Mouse (Mus musculus) MEL (cell line): ENCODE measurements around the gene Kif7. TPM values are rescaled to one million over a fixed set of nuclear protein-coding genes. Genes with fewer than 3 reads are reported as not detected.
A peak's percentile ranks its signal among the peaks of the same experiment; 100 is the strongest.

Source experiments
- DNase-seq: peaks from one replicate; pipeline ENCODE4 v3.0.0; 2011; ENCODE audit warnings: low read depth, low spot score
- H3K27ac ChIP-seq: 2 replicates; pipeline ENCODE4 v1.5.1; 2012; ENCODE audit warnings: low read depth, mild to moderate bottlenecking, control low read depth, low read length, moderate library complexity; ENCODE audit not compliant: control insufficient read depth
- H3K27me3 ChIP-seq, 2 experiments: fragments of 150-350 bp in 1 of 2; sonication (generic) in 1 of 2; 2 replicates each; pipeline ENCODE4 v1.6.1; 2012; ENCODE audit warnings: low read length in 2 of 2, mild to moderate bottlenecking in 2 of 2, improper control_type of control experiment in 1 of 2, moderate library complexity in 1 of 2; ENCODE audit not compliant: insufficient read depth in 2 of 2, control insufficient read depth in 1 of 2
- H3K36me3 ChIP-seq, 2 experiments: 2 replicates each; pipeline ENCODE4 v1.6.1; 2012 to 2014; ENCODE audit warnings: low read length in 2 of 2, improper control_type of control experiment in 1 of 2, inconsistent platforms in 1 of 2, mild to moderate bottlenecking in 1 of 2; ENCODE audit not compliant: insufficient read depth in 2 of 2, control insufficient read depth in 1 of 2
- H3K4me1 ChIP-seq, 2 experiments: fragments of 150-350 bp in 1 of 2; sonication (generic) in 1 of 2; 2 replicates each; pipeline ENCODE4 v1.6.1; 2012; ENCODE audit warnings: low read length in 2 of 2, improper control_type of control experiment in 1 of 2, mild to moderate bottlenecking in 1 of 2; ENCODE audit not compliant: insufficient read depth in 2 of 2, control insufficient read depth in 1 of 2
- H3K4me3 ChIP-seq, 2 experiments: fragments of 150-350 bp in 1 of 2; sonication (generic) in 1 of 2; 2 replicates each; pipeline ENCODE4 v1.5.1; 2012; ENCODE audit warnings: low read depth in 2 of 2, low read length in 2 of 2, mild to moderate bottlenecking in 2 of 2, moderate library complexity in 2 of 2, control low read depth in 1 of 2, improper control_type of control experiment in 1 of 2; ENCODE audit not compliant: control insufficient read depth in 1 of 2, insufficient read depth in 1 of 2
- H3K79me2 ChIP-seq: 2 replicates; pipeline ENCODE4 v1.6.1; 2012; ENCODE audit warnings: mild to moderate bottlenecking, low read length, moderate library complexity; ENCODE audit not compliant: control insufficient read depth, poor library complexity, insufficient read depth
- H3K9ac ChIP-seq: 2 replicates; pipeline ENCODE4 v1.6.1; 2012; ENCODE audit warnings: low read depth, mild to moderate bottlenecking, control low read depth, low read length, moderate library complexity; ENCODE audit not compliant: control insufficient read depth, poor library complexity, severe bottlenecking
- H3K9me3 ChIP-seq: fragments of 150-350 bp; sonication (generic); replicated peaks from 2 replicates; pipeline ENCODE4 v1.6.1; 2012; ENCODE audit warnings: mild to moderate bottlenecking, low read length, improper control_type of control experiment, moderate library complexity; ENCODE audit not compliant: insufficient read depth
- BHLHE40 ChIP-seq: IDR thresholded peaks from 2 replicates; pipeline ENCODE4 v1.6.1; 2012; ENCODE audit warnings: low read depth, mild to moderate bottlenecking, inconsistent platforms, low read length, improper control_type of control experiment, borderline replicate concordance
- CTCF ChIP-seq, 3 experiments: IDR thresholded peaks in 2 of 3; conservative IDR thresholded peaks in 1 of 3; 2 replicates each; pipeline ENCODE4 v1.5.1; 2011 to 2012; ENCODE audit warnings: low read length in 3 of 3, low read depth in 2 of 3, mild to moderate bottlenecking in 2 of 3, improper control_type of control experiment in 1 of 3, inconsistent platforms in 1 of 3, mixed read lengths in 1 of 3, moderate library complexity in 1 of 3; ENCODE audit not compliant: control insufficient read depth in 1 of 3, insufficient read depth in 1 of 3, poor library complexity in 1 of 3, severe bottlenecking in 1 of 3
- ELF1 ChIP-seq: IDR thresholded peaks from 2 replicates; pipeline ENCODE4 v1.6.1; 2014; ENCODE audit warnings: low read depth, mild to moderate bottlenecking, inconsistent platforms, low read length, improper control_type of control experiment, moderate library complexity
- MAZ ChIP-seq: IDR thresholded peaks from 2 replicates; pipeline ENCODE4 v1.6.1; 2012; ENCODE audit warnings: low read depth, mild to moderate bottlenecking, inconsistent platforms, low read length, improper control_type of control experiment
- MEF2A ChIP-seq: IDR thresholded peaks from 2 replicates; pipeline ENCODE4 v1.6.1; 2014; ENCODE audit warnings: low read depth, mild to moderate bottlenecking, inconsistent platforms, low read length, improper control_type of control experiment; ENCODE audit not compliant: poor library complexity, insufficient replicate concordance, severe bottlenecking; ENCODE audit errors: extremely low read depth
- MXI1 ChIP-seq: IDR thresholded peaks from 2 replicates; pipeline ENCODE4 v1.6.1; 2011; ENCODE audit warnings: mild to moderate bottlenecking, low read depth, low read length, improper control_type of control experiment
- POLR2A ChIP-seq, 2 experiments: IDR thresholded peaks; 2 replicates each; pipeline ENCODE4 v1.6.1; 2011 to 2012; ENCODE audit warnings: low read length in 2 of 2, mild to moderate bottlenecking in 2 of 2, control low read depth in 1 of 2, improper control_type of control experiment in 1 of 2, low read depth in 1 of 2, moderate library complexity in 1 of 2; ENCODE audit not compliant: control insufficient read depth in 1 of 2, insufficient read depth in 1 of 2, poor library complexity in 1 of 2
- POLR2AphosphoS2 ChIP-seq: IDR thresholded peaks from 2 replicates; pipeline ENCODE4 v1.6.1; 2011; ENCODE audit warnings: low read length, improper control_type of control experiment
- POLR2AphosphoS5 ChIP-seq: IDR thresholded peaks from 2 replicates; pipeline ENCODE4 v1.6.1; 2012; ENCODE audit warnings: low read depth, borderline replicate concordance, mild to moderate bottlenecking, inconsistent platforms, low read length, moderate library complexity, mixed read lengths
- TBP ChIP-seq: IDR thresholded peaks from 2 replicates; pipeline ENCODE4 v1.8.0; 2011; ENCODE audit warnings: low read depth, low read length, improper control_type of control experiment
- UBTF ChIP-seq: IDR thresholded peaks from 2 replicates; pipeline ENCODE4 v1.6.1; 2012; ENCODE audit warnings: low read depth, mild to moderate bottlenecking, inconsistent platforms, low read length, improper control_type of control experiment, moderate library complexity, borderline replicate concordance; ENCODE audit not compliant: insufficient read depth
- ZKSCAN1 ChIP-seq: IDR thresholded peaks from 2 replicates; pipeline ENCODE4 v1.6.1; 2012; ENCODE audit warnings: low read depth, mild to moderate bottlenecking, inconsistent platforms, low read length, improper control_type of control experiment, moderate library complexity
- ZMIZ1 ChIP-seq: IDR thresholded peaks from 2 replicates; pipeline ENCODE4 v1.6.1; 2012; ENCODE audit warnings: low read depth, mild to moderate bottlenecking, inconsistent platforms, low read length, improper control_type of control experiment, moderate library complexity
- ZNF384 ChIP-seq: IDR thresholded peaks from 2 replicates; pipeline ENCODE4 v1.6.1; 2012; ENCODE audit warnings: low read depth, mild to moderate bottlenecking, inconsistent platforms, low read length, improper control_type of control experiment
- polyA plus RNA-seq, 2 experiments: library from polyadenylated mRNA; stranded (reverse) in 1 of 2; unstranded in 1 of 2; fragments of >175 nt in 1 of 2; fragments of >200 nt in 1 of 2; gene quantifications; 2 replicates each; pipeline versions ENCODE4 v1.2.1 to v1.2.4; 2012; ENCODE audit warnings: low replicate concordance in 2 of 2, low read depth in 1 of 2; ENCODE audit not compliant: insufficient read length in 2 of 2, insufficient read depth in 1 of 2, missing spikeins in 1 of 2
- total RNA-seq: library from RNA; depleted of rRNA; stranded (reverse); fragments of 300-350 nt; gene quantifications from 2 replicates; pipeline ENCODE4 v1.2.3, GENCODE M21; 2012

The Kif7 gene
- total and polyA plus RNA-seq, 3 experiments, result 13.1 to 15.6 TPM; not detected in 1

DNA sequence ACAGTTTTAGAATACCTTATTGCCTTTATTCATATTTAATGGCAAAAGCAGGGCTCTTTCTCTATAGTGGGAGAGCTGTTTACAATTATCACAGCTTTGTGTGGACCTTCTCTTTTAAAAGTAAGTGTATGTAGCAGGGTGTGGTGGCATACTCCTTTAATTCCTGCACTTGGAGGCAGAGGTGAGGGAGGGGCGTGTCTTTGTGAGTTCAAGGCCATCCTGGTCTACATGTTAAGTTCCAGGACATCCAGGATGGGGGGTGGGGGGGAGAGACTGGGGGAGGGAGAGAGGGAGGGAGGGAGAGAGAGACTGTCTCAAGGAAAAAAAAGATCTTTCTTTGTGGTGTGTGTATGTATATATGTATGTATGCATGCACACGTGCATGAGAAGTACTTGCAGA, 35.3 kb downstream of the Kif7 start:
- Histone ChIP-seq H3K9me3 (no peaks in the 10 kb centered on the region), H3K4me1 (no peaks in the 10 kb centered on the region), H3K27me3 (no peaks in the 10 kb centered on the region), H3K27ac (no peak overlapping the region), H3K36me3 (peaks cover 0 to 35% of the 10 kb centered on the region in 2 experiments; a peak in 2 of 4 replicates), H3K79me2 (no peaks in the 10 kb centered on the region), H3K4me3 (no peak overlapping the region), H3K9ac (no peak overlapping the region)
- no peak for DNase-seq
- TF ChIP-seq MXI1, result no peak
- TF ChIP-seq MEF2A, result no peak
- TF ChIP-seq MAZ, result no peak
- no peak for TF ChIP-seq POLR2AphosphoS2
- TF ChIP-seq POLR2A (IDR thresholded peaks at IDR 0.05; ENCODE audit: control insufficient read depth in 1 of 2, insufficient read depth in 1 of 2, low read depth in 1 of 2, low read length in 2 of 2, poor library complexity in 1 of 2), result no peak
- TF ChIP-seq POLR2AphosphoS5, result no peak
- TF ChIP-seq ZMIZ1, result no peak
- no peak for TF ChIP-seq TBP
- TF ChIP-seq BHLHE40, result no peak
- no peak for TF ChIP-seq ELF1
- no peak for TF ChIP-seq CTCF (IDR thresholded peaks at IDR 0.05 in 2 of 3, conservative IDR thresholded peaks at IDR 0.05 in 1 of 3; ENCODE audit: control insufficient read depth in 1 of 3, insufficient read depth in 1 of 3, low read depth in 2 of 3, low read length in 3 of 3, poor library complexity in 1 of 3, severe bottlenecking in 1 of 3)

DNA sequence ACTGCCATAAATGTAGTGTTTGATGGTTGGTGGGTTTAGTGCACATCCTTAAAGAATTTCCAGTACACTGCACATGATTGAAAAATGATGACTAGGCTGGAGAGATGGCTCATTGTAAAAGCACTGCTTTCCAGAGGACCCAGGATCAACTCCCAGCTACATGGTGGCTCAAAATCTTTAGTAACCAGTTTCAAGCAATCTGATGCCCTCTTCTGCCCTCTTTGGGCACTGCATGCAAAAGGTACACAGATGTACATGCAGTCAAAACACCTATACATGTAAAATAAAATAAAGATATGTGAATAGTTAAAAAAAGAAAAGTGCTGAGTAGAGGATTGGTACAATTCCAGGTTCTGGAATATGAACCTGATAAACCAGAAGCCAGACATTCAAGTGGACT, 36.3 kb downstream of the Kif7 start:
- no peak overlapping the region for H3K27ac ChIP-seq
- H3K79me2 ChIP-seq, result no peaks in the 10 kb centered on the region
- H3K4me3 ChIP-seq, result no peak overlapping the region
- DNase-seq, result peak; percentile 58
- H3K9ac ChIP-seq, result no peak overlapping the region
- H3K27me3 ChIP-seq, result no peaks in the 10 kb centered on the region
- no peaks in the 10 kb centered on the region for H3K4me1 ChIP-seq
- H3K36me3 ChIP-seq, result peaks cover 0 to 35% of the 10 kb centered on the region in 2 experiments; a peak in 2 of 4 replicates
- TF ChIP-seq CTCF (IDR thresholded peaks at IDR 0.05 in 2 of 3, conservative IDR thresholded peaks at IDR 0.05 in 1 of 3; ENCODE audit: control insufficient read depth in 1 of 3, insufficient read depth in 1 of 3, low read depth in 2 of 3, low read length in 3 of 3, poor library complexity in 1 of 3, severe bottlenecking in 1 of 3) (peak; percentile 26 to 44 (median 43)), ZKSCAN1 (no peak)
- H3K9me3 ChIP-seq, result no peaks in the 10 kb centered on the region

DNA sequence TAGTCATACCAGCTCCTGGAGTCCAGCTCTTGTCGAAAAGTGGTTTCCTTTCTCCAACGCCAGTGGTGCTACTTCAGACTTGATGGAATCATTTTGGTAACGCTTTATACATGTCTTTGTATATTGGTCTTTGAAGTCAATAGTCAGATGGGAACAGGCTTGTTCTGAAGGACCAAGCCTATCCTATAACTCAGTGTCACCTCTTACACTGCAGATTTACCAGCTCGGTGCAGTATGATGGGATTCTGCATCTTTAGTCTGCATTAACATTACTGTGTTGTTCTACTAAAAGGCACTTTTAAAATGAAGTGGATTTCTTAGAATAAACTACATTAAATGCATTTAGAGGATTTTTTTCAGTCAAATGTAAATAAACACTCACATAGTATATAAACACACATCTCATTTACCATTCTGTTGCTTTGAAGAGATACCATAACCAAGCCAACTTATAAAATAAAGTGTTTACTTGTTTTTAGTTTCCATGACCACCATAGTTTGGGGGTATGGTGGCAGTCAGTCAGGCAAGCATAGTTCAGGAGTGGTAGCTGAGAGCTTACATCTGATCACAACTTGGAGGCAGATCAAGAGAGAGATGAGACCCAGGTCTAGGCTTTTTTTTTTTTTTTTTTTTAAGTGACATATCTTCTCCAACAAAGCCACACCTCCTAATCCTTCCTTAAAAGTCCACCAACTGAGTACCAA, 44.5 kb downstream of the Kif7 start:
- DNase-seq, result no peak
- H3K9ac ChIP-seq, result no peak overlapping the region
- no peak overlapping the region for H3K27ac ChIP-seq
- H3K4me1 ChIP-seq, result no peaks in the 10 kb centered on the region
- H3K9me3 ChIP-seq, result no peaks in the 10 kb centered on the region
- H3K4me3 ChIP-seq, result no peak overlapping the region
- peaks cover 0 to 43% of the 10 kb centered on the region in 2 experiments; a peak in 2 of 4 replicates for H3K36me3 ChIP-seq
- no peaks in the 10 kb centered on the region for H3K79me2 ChIP-seq
- H3K27me3 ChIP-seq, result no peaks in the 10 kb centered on the region
- TF ChIP-seq ZNF384 (peak; percentile 64), MEF2A (no peak), UBTF (no peak)
